Comparison of ENCODE assay signal across 11 mouse cellular contexts in genomic region chr12:89106881-89107584, GRCm38 (mm10).
DNase-seq lines count a peak whose midpoint lies in the region; ATAC-seq and TF ChIP-seq lines count a peak whose summit lies in the region.
"Had no signal": no experiment of that assay in that cellular context is flagged by ENCODE, and none has a peak within 500 bp of the region (broad histone marks: within the 10 kb centered on the region; RNA-seq: fewer than 3 reads in every experiment).

No protein-coding gene starts in this region.

- WGBS in liver, adult 2 months = 44% methylated on average over 6 of the region's 6 CpGs
- 72% methylated on average over 6 of the region's 6 CpGs for WGBS in midbrain, embryonic 15.5 days

- peak; percentile 6 for DNase-seq in liver, adult 2 months (ENCODE audit: extremely low read depth, low read depth, low spot score)
- no peak for DNase-seq in liver
- peak; percentile 2 for DNase-seq in kidney, adult 18-20 months
- DNase-seq in lung, adult 18-20 months = peak; percentile 23 to 38
- DNase-seq in thymus, postnatal 25 days = no peak
- no peak for DNase-seq in gastrocnemius, postnatal 36 days

- peak; percentile 8 for ATAC-seq in midbrain, embryonic 15.5 days (replicated peaks)

- no peaks in the 10 kb centered on the region for H3K79me2 ChIP-seq in liver, adult 2 months (ENCODE audit: control insufficient read depth, insufficient read depth, low read length)

- H3K9ac ChIP-seq in liver, adult 2 months (ENCODE audit: low read depth, low read length) = no peak overlapping the region
- no peak overlapping the region for H3K9ac ChIP-seq in midbrain, embryonic 15.5 days
- H3K9ac ChIP-seq: embryonic facial prominence, embryonic 13.5 days; liver, embryonic 14.5 days had no signal

- no peaks in the 10 kb centered on the region for H3K27me3 ChIP-seq in liver, adult 2 months (ENCODE audit: control insufficient read depth, insufficient read depth, low read length)
- no peaks in the 10 kb centered on the region for H3K27me3 ChIP-seq in midbrain, embryonic 15.5 days (replicated peaks)
- H3K27me3 ChIP-seq: embryonic facial prominence, embryonic 13.5 days had no signal

- no peaks in the 10 kb centered on the region for H3K9me3 ChIP-seq in midbrain, embryonic 15.5 days
- H3K9me3 ChIP-seq: embryonic facial prominence, embryonic 13.5 days had no signal

- TF ChIP-seq CTCF in liver, adult 2 months (IDR thresholded peaks at IDR 0.05; ENCODE audit: low read depth, low read length) = no peak

- H3K36me3 ChIP-seq in liver, adult 2 months (ENCODE audit: control insufficient read depth, insufficient read depth, low read length) = no peaks in the 10 kb centered on the region
- no peaks in the 10 kb centered on the region for H3K36me3 ChIP-seq in midbrain, embryonic 15.5 days (replicated peaks)
- H3K36me3 ChIP-seq: embryonic facial prominence, embryonic 13.5 days had no signal

- H3K4me2 ChIP-seq in midbrain, embryonic 15.5 days = no peak overlapping the region

- TF ChIP-seq POLR2A in liver, adult 2 months (IDR thresholded peaks at IDR 0.05; ENCODE audit: extremely low read depth, insufficient read depth, low read length) = no peak

- peaks cover 1% of the 10 kb centered on the region; the same call in 1 of the 2 replicates for H3K4me1 ChIP-seq in liver, adult 2 months (ENCODE audit: control insufficient read depth, insufficient read depth, low read length)
- peaks cover 13% of the 10 kb centered on the region for H3K4me1 ChIP-seq in midbrain, embryonic 15.5 days

- H3K4me3 ChIP-seq in liver, adult 2 months (ENCODE audit: insufficient read depth, low read depth, low read length) = no peak overlapping the region
- no peak overlapping the region for H3K4me3 ChIP-seq in midbrain, embryonic 15.5 days
- H3K4me3 ChIP-seq: heart, adult 2 months had no signal

- intact Hi-C loops in gastrocnemius, postnatal 36 days (cut with DNase I) = no loop called here

- no peak overlapping the region for H3K27ac ChIP-seq in liver, adult 2 months (replicated peaks; ENCODE audit: insufficient read depth, low read depth, low read length)
- no peak overlapping the region for H3K27ac ChIP-seq in midbrain, embryonic 15.5 days
- H3K27ac ChIP-seq: embryonic facial prominence, embryonic 13.5 days; heart, adult 2 months; liver, embryonic 14.5 days; stomach, postnatal 0 days had no signal

Comparison
In these comparisons a context has a peak if more than half of its experiments do, and no peak if none do; other contexts are left out.
1. DNase-seq: peak in liver, adult 2 months (single experiment), kidney, adult 18-20 months (single experiment) and lung, adult 18-20 months (2 of 2); none in liver (single experiment), thymus, postnatal 25 days (single experiment) and gastrocnemius, postnatal 36 days (0 of 2).